Mouse (Mus musculus) embryo, embryonic 11 days (tissue): ENCODE results near the gene Rpl3.

Experiments
- DNase-seq: peaks from one replicate; pipeline ENCODE4 v3.0.0-alpha.2; 2015

Rpl3 gene

DNA sequence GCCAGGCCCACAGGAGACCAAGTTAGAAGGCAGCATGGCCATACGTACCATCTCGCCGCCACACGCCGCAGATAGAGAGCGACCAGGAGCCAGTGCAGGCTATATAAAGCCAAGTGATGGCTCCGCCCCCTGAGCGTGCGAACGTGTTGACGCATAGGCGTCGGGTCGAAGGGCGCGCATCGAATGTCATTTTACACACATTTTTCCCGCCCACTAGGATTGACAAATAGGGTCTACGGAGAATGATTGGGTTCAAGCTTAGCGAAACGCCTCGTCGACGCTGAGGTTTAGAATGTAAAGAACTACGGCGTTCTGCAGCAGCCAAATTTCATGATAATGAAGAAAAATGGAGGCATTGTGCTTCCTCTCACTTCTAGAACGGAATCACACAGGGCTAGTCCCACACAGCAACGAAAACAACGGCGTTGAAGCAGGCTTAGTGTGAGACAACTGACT, 8.4 kb downstream of the Rpl3 start:
- peak; percentile 100 for DNase-seq

DNA sequence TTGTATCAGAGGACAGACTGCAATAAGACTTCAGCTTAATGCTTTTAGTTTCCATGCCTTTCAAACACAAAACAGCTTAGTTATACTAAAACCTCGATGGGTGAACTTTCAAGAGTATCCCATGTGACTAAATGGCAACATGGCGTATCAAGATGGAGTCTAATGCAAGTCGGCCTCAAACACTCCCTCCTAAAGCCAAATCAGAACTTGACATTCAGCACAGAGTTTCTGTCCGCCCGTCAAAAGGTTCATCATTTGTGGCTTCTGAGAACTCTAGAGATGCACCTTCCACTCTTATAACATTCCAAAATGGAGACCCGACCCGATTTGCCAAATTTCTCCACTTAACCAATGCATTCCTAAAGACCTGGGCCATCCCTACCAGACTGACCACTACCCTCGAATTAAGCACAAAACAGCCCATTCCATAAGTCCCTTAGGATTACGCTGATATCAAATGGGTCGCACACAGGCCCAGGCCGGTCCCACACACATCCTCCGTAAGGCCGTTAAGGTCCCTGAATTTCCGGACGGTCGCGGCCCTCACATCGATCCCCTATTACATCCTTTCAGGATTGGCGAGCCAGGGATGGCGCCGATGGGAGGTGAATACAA, 8.9 kb downstream of the Rpl3 start:
- DNase-seq, result no peak

DNA sequence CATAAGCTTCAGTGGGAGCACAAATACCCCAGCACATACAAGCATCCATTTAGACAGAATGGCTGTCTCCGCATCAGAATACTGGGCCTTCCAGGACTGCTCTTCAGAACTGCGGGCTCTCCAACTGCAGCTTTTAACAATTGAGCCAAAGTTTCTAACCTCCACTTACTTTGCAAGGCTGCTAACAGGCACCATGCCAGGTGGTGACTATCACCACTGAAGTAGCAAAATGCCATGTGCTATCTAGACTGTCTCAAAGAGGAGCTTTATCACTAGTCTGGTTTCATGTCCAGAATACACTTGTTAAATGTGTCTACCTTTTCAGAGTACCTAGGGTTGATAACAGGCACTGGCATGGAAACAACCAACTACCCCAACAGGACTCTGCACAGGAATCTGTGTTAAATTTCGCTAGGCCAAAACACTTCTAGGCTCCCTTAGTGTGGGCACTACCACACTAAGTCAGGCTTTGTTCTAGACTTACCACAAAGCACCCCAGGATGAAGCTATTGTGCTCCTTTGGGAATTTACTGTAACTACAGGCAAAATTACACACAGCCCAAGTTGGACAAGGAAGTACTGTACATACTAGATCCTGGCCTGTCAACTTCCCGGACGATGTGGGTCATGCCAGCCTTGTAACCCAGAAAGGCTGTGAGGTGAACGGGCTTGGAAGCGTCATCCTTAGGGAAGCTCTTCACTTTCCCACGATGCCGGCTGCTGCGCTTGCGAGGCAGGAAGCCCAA, 9.7 kb downstream of the Rpl3 start:
- DNase-seq, result no peak

DNA sequence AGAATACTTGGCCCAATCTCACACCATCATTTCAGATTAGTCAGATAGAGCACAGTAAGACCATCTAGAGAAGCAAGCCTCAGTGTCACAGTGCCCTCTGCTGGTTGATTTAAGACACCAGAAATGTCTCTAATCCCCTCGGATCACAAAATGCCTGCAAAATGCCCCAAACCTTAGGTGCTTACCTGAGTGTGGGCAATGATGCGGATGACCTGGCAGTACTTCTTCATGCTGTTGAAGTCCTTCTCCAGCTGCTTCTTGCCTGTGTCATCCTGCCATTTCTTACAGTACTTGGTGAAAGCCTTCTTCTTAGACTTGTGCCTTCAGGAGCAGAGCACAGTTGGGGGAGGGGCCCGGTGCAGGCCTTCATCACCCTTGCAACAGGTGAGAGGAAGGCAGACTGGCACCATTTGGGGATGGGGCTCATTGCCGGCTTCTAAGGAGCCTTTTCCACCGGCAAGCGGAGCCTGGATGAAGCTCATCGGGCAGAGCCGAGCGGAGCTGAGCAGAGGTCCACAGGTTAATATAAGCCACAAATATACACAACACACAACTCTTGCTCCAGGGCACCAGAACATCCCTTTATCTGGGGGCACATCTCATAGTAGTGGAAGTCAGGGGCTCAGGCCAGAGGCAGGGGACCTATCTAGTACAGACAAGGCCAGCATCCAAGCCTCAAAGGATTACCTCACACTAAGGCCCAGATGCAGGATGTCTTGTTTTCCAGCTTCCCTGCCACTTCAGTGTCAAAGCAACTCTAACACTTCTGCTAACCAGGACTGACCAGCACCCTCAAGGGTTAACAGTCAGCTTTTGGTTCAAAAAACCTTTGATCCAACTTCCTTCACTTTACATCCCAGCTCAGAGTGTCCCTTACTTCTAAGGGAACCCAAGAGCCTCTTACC, 10.7 kb downstream of the Rpl3 start:
- peak; percentile 76 for DNase-seq

DNA sequence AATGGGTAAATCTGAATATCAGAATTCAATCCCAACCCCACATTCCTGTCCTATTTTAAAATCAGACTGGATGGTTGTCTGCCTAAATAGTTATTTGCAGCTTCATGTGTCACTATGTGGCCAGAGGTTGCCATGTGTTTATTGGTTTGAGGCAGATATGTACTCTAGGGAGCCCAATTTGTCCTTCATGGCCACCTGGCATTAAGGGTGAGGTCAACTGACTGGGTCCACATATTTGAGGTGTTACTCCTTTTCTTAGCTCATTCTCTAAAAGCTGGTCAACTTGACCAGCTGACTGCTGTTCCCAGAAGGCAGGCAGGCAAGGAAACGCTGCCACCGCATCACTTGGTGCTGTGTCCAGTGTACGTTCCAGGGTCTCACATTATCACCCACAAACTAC, 11.7 kb downstream of the Rpl3 start:
- DNase-seq, result no peak

DNA sequence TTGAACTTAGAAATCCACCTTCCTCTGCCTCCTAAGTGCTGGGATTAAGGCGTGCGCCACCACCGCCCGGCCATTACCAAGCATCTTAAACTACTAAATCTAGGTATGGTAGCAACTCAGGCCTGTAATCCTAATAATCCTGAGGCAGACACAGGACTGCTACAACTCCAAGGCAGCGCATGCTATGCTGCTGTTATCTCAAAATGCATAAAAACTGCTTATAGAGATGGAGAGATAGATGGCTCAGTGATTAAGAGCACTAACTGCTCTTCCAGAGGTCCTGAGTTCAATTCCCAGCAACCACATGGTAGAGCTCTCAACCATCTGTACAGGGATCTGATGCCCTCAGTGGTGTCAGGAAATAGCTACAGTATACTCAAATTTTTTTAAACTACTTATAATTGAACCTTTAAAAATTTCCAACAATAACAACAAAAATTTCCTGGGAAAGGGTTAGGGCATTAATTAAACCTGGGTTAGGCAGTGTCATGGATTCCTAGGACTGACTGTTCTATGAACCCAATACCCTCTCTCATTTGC, 12.5 kb downstream of the Rpl3 start:
- DNase-seq, result no peak

DNA sequence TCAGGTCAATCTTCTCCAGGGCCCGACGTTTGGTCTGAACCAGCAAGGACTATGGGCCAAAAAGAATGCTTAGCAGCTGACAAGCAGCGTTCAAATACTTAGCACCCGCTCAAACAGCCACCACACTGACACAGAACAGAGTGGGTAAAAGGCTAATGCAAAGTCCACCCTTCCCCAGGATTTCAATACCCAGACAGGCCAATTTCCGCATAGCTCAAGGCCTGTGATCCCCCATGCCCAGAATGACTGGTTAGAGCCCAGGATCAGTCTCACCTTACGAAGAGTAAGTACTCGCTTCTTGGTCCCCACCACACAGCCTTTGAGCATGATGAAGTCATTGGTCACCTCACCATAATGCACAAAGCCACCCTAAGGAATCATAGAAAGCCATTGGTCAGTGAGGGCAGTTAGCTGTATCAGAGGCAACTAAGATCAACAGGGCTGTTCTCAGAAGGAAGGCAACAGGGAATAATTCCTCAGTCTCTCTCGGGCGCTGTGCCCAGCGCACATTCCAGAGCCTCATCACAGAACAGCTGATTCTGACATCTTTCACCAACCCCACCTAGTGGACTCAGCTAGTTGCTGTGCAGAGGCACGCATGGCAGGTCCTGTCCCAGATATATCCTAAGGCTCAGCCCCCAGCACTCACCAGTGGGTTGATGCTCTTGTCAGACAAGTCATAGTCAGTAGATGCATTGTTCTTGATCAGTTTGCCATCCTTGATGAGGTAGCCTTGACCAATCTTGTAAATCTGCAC, 13.4 kb downstream of the Rpl3 start:
- no peak for DNase-seq

DNA sequence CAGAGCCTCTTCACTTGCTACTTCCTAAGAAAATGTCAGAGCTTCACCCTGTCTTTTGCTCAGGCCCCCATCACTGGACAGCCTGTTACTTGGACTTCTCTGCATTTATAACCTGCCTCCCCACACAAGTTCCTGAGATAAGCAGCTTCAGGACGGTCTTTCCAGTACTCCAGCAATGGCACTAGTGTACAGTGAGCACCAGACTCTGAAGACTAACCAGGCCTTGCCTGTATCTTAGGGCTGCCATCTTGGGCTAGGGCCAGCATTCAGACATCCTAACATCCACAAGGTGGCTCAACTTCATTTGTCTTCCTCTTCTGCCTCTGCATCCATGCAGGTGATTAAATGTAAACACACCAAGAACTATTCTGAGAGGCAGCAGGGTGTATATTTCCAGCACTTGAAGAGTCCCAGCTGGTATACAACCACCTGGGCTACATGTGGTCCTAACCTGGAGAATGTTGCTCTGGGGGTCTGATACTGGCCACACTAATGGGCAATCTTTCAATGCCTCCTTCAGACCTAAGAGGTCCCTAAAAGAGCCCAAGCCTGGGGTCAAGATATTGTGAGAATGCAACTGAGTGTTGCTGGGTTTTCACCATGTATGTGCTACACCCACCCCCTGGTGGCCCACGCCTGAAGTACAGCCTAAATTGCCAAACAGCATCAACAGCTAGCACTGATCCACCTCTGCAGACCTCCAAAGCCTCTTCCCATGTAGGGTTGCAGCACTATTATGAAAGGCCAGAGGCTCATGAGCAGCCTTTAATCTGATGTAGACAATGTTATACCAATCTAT, 15.1 kb downstream of the Rpl3 start:
- DNase-seq, result peak; percentile 83

DNA sequence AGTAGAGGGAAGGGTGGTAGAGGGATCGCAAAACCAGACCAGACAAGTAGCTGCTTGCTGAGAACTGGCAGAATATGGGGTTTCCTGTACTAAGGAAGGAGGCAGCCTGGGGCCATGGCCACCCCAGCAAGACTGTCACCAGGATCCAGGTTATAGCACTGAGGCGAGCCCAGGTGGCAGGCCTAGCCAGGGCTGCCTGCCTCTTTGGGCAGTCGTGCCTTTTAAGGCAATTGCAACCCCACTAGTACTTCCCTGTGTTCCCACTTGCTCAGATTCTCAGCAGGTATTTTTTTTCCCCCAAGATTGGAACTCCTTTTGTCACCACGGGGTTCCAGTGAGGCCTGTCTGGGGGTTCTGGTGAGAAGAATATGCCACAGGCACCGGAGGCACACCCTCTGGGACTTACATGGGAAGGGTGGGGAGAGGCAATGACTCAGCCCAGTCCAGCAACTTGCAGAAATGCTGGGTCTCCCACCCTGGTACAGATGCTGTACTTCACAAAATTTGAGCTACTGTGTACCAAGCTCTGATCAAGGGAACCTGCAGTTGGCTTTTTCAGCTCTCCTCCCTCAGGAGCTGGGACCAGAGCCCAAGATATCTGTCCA, 15.8 kb downstream of the Rpl3 start:
- no peak for DNase-seq

DNA sequence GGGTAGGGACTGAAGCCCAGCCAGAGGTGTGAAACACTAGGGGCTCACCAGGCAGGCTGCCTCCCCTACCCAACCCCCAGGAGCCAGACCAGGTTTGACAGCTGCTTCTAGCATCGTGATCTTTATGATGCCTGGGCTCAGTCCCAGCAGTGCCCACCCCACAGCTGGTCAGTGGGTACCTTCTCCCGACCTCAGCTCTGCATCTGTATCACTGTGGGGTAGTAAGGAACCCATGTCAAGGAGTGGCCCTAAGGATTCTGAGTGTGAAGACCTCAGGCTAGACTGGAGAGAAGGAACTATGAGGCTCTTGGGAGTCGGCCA, 16.3 kb downstream of the Rpl3 start:
- DNase-seq, result no peak

DNA sequence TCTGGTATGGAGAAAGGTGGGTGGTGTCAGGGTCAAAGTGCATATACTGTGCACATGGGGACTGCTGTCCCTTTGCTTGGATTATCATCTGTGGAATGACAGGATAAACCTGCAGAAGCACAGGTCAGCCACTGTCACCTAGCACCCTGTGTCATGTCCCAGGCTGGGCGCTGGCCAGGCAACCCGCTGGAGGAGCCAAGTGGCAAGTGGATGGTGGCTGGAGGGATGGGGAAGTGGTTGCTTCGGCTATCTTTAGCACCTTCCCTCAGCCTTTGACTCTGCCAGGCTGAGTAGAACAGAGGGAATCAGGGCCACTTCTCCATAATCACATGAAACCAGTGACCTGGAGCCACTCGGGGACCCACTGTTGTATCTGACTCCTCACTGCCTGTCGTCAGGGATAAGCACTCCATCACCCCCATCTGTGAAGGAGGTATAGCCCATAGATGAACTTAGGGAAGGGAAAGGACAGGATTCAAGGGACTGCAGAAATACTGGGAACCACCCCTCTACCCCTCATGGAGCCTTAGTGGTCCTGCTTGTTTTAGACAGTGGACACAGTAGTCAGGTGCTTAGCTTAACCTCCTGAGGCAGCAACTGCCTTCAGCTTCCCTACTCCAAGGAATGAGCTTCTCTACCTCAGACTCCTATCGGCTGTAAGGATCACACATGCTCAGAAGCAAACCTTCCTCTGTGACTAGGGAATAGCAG, 16.9 kb downstream of the Rpl3 start:
- DNase-seq, result no peak

DNA sequence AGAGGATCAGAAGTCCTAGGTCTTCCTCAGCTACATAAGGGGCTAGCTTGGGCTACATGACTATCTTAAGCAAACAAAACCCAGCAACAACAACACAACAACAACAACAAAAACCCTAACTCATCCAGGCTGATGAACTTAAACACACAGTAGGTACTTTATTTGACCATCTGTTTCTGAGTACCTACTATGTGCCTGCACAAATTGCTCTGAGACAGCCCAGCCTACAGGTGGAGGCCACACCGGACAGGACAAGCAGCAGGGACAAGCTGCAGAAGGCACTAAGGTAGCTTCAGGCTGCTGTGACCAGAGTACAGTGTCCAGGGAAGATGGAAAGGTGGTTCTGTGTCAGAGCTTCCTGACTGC, 18.4 kb downstream of the Rpl3 start:
- no peak for DNase-seq

DNA sequence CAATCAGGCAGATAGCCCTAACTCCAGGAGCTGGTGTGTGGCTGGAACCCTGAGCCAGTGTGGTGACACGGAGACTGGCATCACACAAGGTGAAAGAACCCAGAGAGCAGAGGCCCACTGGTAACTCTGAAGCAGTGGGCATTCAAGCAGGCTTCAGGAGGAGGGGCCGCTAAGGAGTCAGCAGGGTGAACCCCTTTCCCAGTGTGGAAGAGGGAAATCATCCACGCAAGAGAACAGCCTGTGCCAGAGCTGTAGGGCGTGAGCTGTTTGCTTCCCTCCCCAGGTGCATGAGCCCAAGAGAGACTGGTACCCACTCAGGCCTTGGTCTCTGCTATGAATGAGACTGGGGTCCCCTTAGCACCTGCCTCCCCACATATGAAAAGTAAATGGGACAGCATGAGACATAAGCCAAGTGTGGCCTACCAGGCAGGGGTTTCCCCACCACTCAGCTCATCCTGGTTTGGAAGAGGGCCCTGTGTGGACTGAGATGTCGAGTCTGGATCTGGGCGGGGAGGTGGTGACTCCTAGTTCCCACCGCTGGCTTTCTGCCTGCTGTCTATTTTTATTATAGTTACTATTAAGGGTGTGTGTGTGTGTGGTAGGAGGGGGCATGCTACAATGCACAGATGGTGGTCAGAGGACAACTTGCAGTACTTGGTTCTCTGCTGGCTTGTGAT, 19.0 kb downstream of the Rpl3 start:
- DNase-seq, result no peak

DNA sequence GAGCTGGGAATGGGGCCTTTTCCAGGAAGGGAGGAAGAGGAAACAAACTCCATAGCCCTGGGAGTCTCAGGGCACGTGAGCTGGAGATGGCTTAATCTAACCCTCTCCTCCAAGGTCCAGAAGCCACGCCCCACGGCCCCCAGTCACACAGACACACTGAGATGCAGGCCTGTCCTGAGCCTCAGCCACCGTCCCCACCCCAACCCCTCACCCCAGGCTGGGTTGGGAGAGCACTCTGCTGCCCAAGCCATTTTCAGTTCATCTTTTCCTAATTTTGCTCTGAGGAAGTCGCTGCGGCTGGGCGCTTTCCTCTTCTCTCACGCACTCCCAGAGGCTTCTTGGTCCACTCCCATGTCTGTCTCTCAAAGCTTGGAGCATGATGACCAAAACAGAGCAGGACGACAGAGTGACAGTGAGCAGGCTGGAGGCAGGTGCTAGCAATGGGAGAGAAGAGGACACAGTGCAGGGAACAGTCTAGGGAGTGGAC, 19.7 kb downstream of the Rpl3 start:
- DNase-seq, result no peak

DNA sequence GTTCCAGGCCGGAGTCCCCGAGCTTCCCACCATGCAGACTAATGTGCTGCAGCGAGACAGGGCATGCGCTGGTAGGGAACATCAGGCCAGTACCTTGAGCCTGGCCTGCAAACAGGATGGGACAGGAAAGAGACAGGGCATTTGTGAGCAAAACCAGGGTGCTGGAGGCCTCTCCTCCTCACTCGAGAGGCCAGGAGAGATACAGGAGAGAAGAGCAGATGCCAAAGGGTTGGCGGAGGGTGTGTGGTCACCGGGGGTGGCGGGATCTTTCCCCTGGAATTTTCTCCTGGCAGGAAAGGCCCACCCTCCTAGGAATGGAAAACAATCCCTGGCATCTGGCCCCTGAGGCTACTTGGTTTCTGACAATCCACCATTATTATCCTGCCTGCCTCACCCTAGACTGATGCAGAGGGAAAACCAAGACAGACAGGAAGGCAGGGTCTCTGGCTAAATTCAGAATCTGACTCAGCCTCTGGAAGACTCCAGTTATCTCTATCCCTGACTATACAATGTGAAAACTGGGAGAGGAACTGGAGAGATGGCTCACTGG, 21.5 kb downstream of the Rpl3 start:
- no peak for DNase-seq

DNA sequence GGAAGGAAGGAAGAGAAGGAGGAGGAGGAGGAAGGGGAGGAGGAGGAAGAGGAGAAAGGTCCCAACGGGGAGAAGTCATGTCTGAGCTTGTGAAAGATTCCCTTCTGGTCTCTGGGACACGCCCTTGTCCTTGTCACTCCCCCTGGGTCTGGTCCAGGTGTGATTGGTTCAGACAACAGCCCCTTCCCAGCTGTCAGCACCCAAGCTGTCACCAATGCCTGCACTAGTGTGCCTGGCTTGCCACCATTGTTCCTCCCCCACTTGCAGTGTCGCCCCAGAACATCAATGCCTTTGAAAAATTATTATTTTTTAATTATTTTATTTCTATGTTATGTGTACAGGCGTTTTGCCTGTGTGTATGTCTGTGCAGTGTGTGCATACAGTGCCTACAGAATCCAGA, 22.5 kb downstream of the Rpl3 start:
- DNase-seq, result no peak

DNA sequence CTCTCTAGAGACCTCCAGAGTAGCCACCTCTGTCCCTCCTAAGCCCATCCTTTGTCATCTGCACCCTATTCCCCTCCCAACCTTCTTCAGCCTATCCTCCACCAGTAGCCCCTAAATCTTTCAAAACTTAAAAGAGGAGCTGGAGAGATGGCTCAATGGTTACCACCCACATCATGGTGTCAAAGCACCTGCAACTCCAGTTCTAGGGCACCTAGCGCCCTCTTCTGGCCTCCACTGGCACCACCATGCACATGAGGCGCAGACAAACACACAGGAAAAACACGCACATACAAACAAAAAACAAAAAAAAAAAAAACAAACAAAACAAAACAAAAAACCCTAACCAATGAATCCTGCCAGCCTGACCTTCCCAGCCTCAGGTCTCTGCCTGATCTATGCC, 25.1 kb downstream of the Rpl3 start:
- DNase-seq, result no peak

DNA sequence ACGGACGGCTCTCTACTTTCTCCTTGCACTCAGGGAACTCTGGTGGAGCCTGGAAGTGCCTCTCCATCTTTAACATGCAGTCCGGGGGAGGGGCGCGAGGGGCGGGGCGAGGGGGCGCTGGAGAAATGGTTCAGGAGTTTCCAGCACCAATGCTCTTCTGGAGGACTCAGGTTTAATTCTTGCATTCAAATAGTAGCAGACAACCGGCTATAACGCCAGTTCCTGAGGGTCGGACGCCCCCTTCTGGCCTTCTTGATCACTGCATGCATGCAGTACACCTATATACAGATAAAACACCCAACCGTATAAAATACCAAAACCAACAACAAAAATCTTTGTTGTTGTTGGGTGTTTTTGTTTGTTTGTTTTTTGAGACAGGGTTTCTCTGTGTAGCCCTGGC, 26.3 kb downstream of the Rpl3 start:
- peak; percentile 49 for DNase-seq

DNA sequence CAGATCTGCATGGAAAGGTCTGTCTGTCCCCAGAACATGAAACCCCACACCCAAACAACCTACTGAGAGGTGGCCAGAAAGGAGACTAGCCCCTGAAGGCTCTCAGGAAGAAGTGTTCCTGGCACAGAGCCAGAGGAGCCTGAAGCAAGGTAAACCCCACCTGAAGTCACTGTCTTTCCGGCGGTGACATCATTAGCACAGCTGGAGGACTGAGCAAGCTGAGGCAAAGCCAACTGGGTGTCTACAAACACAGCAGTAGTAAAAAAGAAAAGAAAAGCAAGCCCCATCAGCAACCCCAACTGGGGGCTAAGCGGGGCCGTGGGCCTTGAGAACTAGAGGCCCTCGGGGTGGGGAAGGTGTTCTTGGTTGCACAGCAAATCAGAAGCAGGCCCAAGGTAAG, 26.7 kb downstream of the Rpl3 start:
- no peak for DNase-seq

DNA sequence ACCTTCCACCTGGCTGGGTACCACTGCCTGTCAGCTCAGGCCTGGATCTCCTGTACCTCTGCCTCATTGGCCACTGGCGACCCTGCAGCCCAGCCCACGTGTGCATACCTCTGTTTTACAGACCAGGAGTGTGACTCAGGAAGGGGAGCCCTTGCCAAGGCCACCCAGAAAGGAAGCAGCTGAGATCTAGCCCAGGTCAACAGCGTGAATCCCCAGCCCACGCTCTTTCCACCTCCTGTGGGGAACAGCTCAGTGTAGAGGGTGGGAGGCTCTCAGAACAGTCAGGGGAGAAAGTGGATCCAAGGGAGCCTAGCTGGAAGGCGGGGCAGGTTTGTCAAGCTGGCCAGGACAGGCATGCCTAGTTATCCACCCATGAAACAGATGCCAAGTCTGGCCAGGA, 28.8 kb downstream of the Rpl3 start:
- no peak for DNase-seq
